Mouse (Mus musculus): ENCODE data around the gene Col19a1.

Gene Col19a1

DNA sequence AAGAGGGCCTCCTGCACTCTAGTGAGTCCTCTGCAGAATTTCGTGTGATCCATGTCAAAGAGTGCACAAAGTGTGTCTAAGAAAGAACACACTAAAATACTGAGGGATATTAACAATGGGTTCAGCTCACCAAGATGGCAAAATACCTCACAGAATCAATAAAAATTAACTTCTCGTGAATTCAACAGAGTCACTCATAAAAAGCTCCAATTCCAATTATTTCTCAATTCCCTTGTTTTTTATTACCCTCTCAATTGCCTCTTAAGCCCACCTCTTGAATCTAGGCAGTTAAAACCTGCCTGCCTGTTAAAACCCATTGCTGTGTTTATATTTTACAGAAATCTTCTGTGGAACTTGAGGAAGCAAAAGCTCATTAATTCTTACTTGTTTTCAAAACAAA, 277.1 kb downstream of the Col19a1 start:
- DNase-seq (ENCODE audit: low spot score) = no peak

DNA sequence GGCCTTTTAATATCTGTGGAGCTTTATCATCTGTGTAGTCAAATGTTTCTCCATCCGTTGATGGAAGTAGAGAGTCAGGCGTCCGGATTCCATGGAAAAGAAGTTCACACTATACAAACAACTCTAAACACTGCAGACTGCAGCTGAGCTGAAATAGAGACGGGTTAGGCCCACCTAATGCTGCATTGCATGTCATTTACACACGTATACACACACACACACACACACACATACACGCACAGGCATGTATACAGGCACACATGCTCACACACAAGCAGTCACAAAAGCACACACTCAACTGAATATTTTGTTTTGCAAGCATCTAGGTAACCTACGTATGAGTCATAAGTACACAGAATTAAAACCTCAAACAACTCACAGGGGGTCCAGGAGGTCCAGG, 284.2 kb downstream of the Col19a1 start:
- DNase-seq (ENCODE audit: low spot score) = no peak

DNA sequence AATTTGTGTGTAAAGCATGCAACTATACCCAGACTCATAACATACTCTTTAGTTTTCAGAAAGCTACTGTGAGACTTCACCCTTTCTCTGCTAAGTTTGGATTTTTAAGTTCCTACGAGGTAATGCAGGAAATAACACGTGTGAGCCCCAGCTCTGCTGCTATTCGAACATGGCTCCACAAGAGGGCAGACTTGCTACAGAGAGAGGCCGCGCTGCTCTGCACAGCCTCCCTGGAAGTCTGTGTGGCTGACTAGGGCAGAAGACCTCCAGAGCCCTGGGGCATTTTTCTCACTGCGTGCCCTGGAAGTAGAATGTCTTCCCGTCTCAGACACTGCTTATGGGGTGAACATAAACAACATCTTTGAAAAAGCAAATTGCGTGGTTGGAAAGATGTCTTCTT, 284.6 kb downstream of the Col19a1 start:
- peak; percentile 86 for DNase-seq (ENCODE audit: low spot score)

DNA sequence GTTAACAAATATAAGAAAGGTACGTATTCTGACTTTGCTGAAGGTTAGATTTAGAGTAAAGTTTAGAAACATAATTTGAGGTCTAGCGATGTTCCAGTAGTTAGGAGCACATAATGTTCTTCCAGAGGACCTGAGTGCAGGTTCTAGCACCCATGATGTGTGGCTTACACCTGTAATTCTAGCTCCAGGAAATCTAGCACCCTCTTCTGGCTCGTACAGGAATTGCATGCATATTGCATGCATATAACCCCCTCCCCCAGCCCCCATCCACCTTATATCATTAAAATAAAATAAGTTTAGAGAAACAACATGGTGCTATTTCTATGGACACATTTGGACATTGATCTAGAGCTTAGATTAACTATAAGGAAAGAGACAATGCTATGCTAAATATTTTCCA, 286.6 kb downstream of the Col19a1 start:
- no peak for DNase-seq (ENCODE audit: low spot score)

- DNase-seq (ENCODE audit: low spot score) = no peak
Observed at GRCm38 (mm10) chr1:24294979-24295942, 292.0 kb downstream of the Col19a1 start.

- no peak for DNase-seq (ENCODE audit: low spot score)
Observed at GRCm38 (mm10) chr1:24292515-24292914, 294.8 kb downstream of the Col19a1 start.

- DNase-seq (ENCODE audit: low spot score) = peak; percentile 46
Observed at GRCm38 (mm10) chr1:24286360-24286759, 300.9 kb downstream of the Col19a1 start.

GRCm38 (mm10) chr1:24267022-24267421, 320.2 kb downstream of the Col19a1 start:
- no peak for DNase-seq (ENCODE audit: low spot score)

DNA sequence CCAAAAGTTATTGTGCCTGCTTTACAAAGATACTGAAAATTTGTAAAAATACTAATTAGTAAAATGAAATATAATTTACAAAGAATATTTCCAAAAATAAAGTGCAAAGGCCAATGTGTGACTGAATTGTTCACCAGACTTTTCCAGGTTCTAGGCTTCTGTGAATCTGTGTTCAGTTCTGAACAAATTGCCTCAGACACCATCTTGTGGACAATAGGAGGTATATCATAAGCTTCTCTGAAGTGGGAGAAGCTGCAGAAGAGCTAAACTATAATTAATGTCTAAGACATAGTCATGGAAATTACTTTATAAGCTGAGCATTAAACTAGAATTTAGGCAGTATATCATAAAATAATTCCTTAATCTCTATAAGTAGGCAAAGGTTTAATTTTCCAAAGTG, 326.1 kb downstream of the Col19a1 start:
- no peak for DNase-seq (ENCODE audit: low spot score)

GRCm38 (mm10) chr1:24259419-24259818, 327.9 kb downstream of the Col19a1 start:
- DNase-seq (ENCODE audit: low spot score) = no peak

GRCm38 (mm10) chr1:24257961-24258360, 329.3 kb downstream of the Col19a1 start:
- DNase-seq (ENCODE audit: low spot score) = no peak

DNA sequence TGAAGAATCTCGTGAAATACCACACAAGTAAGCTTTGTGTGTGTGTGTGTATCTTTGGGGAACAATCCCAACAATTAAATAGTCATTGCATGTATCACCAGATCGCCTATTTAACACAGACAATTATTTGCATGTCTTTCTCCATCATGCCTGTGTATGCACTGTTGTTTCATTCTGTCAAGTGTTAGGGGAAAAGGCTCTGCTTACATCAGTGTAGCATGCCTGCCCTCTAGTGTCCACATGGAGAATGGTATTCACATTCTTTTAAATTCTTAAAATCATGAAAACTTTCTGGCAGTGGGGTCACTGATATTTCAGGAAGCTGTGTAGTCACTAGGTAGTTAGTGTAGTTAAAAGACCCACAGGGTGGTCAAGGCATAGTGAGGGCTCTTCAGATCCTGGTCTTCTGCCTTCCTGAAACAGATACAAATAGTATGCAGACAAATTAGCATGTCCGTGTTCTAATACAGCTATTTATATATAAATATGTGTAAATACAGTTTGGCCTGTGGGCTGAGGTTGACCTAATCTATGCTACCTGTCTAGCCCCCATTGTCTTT, 338.1 kb downstream of the Col19a1 start:
- DNase-seq (ENCODE audit: low spot score) = peak; percentile 73

- DNase-seq (ENCODE audit: low spot score) = no peak
Observed at GRCm38 (mm10) chr1:24248294-24249104, 338.8 kb downstream of the Col19a1 start.

DNA sequence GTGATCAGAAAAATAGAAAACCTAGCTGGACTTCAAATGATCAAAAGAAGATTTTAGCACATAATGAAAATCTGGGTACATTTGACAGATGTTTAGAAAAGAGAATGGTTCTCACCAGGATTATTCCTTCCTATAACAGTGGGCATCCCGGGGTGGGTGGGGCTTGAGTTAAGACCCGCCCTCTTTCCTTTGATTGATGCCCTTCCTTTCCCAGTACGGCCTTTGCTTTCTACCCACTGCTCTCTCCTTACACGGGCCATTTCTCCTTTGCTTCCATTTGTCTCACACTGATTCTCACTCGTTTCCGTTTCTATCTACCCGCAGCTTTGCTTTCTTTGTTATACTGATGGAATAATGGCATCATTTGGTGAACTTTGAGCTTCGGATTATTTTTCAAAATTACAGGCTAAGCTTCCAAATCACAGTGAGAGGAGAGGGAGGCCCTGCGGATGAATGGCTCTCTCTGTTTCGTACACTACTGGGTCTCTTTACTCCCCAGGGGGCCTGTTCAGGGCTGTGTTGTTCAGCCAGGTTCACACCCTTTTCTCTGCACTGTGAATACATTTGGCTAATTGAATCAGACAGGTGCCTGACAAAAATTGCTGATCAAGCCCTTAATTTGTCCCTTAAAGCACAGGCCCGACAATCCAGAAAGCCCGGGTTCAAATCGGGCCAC, 341.4 kb downstream of the Col19a1 start:
- peak; percentile 41 for DNase-seq (ENCODE audit: low spot score)

- DNase-seq (ENCODE audit: low spot score) = no peak
Observed at GRCm38 (mm10) chr1:24244931-24245330, 342.3 kb downstream of the Col19a1 start.

- peak; percentile 59 for DNase-seq (ENCODE audit: low spot score)
Observed at GRCm38 (mm10) chr1:24240039-24240691, 347.1 kb downstream of the Col19a1 start.

- no peak for DNase-seq (ENCODE audit: low spot score)
Observed at GRCm38 (mm10) chr1:24236330-24236729, 350.9 kb downstream of the Col19a1 start.

DNA sequence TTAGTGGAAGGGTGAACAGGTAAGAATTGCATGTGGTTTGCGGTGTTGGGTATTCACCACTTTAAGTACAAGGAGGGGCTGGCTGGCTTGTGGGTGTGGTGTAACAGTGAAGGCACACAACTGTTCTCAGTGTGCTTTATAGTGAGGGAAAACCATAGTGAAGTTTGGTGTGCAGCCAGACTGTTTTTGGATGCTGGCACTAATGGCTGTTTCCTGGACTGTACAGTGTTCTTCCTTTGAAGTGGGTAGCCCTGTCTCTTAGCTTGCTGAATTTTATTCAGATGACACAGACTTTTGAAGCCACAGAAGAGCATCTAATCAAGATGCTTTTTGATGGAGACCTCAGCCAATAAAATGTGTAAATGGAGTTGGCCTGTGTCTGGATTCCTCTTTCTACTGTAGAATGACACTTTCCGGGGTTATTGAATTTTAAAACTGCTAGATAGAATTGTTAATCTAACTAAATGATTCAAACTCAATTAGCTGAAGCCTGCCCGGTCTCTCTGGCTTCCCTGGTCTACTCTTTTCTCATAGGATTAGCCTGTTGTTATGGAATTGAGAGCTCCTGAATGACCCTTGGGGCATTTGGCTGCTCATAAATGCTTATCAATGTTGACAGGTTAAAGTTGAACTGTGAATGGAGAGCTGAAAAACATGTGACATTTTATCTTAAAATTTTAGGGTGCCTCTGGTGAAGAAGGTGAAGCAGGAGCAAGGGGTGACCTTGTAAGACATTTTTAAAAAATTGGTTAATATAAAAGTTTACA, 355.6 kb downstream of the Col19a1 start:
- no peak for DNase-seq (ENCODE audit: low spot score)

- peak; percentile 49 for DNase-seq (ENCODE audit: low spot score)
Observed at GRCm38 (mm10) chr1:24230428-24230827, 356.8 kb downstream of the Col19a1 start.

- no peak for DNase-seq (ENCODE audit: low spot score)
Observed at GRCm38 (mm10) chr1:24229552-24229951, 357.7 kb downstream of the Col19a1 start.
